Mouse (Mus musculus): ENCODE results near the gene Zfp768.

DNA sequence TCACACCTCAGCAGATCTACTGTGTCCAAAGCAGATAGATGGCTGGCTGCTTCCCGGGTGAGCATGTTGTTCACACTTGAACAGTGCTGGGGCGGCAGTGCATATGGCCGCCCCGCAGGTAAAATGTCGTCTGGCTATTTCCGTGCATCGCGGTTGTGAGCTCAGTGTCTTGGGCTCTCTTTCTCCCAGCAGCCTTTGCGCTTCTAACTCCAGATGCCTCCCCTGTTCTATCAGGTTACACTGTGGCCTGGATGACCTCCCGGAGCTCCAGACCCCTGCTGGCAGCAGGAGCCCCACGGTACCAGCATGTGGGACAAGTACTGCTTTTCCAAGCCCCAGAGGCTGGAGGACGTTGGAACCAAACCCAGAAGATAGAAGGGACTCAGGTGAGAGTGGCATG is 35.4 kb downstream of the Zfp768 start:
- TF ChIP-seq CTCF (IDR thresholded peaks at IDR 0.05; ENCODE audit: low read depth) (no peak), EP300 (IDR thresholded peaks at IDR 0.05; ENCODE audit: low read depth) (no peak)

Data from liver, embryonic 14.5 days (tissue).